Comparison of ENCODE assay signal across 8 mouse cellular contexts in the genomic region with DNA sequence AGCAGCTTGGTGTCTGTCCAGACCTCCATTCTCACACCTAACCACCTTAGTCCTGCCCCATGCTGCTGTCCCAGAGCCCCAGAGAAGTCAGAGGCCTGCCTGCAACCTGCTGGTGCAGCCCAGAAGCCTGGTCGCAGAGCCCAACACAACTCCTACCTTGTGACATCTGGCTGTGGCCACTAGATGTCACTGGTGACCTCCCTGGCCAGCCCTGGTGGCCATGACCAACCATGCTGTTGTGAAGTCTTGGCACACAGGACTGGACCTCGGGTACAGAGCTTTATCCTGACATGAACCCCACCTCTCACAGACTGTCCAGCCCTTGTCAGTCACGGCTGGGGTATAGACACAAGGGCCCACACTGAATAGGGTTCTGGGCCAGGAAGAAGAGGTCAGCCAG. TPM values are rescaled to one million over a fixed set of nuclear protein-coding genes. Genes with fewer than 3 reads are reported as not detected.
DNase-seq lines count a peak whose midpoint lies in the region; ATAC-seq and TF ChIP-seq lines count a peak whose summit lies in the region.

No protein-coding gene starts in this region.

- no peak overlapping the region for H3K4me3 ChIP-seq in forebrain, embryonic 10.5 days
- H3K4me3 ChIP-seq in heart, embryonic 14.5 days (ENCODE audit: control insufficient read depth in 1 of 2, insufficient read depth in 1 of 2, low read depth in 1 of 2, low read length in 2 of 2), result no peak overlapping the region
- no peak overlapping the region for H3K4me3 ChIP-seq in kidney, postnatal 0 days (replicated peaks; ENCODE audit: low read depth, low read length)
- H3K4me3 ChIP-seq in liver, embryonic 13.5 days (replicated peaks), result no peak overlapping the region
- H3K4me3 ChIP-seq in neural tube, embryonic 12.5 days, result no peak overlapping the region

- peak; percentile 89 for TF ChIP-seq CTCF in kidney, postnatal 0 days (IDR thresholded peaks at IDR 0.05; ENCODE audit: low read depth)

- H3K27me3 ChIP-seq in forebrain, embryonic 10.5 days (ENCODE audit: poor library complexity, severe bottlenecking), result peaks cover 16% of the 10 kb centered on the region; the same call in 1 of the 2 replicates
- H3K27me3 ChIP-seq in heart, embryonic 14.5 days (ENCODE audit: control insufficient read depth, insufficient read depth, low read length), result no peaks in the 10 kb centered on the region; the same call in 1 of the 2 replicates
- H3K27me3 ChIP-seq in kidney, postnatal 0 days (ENCODE audit: insufficient read depth, low read length), result peaks cover 6% of the 10 kb centered on the region; the same call in 1 of the 2 replicates
- no peaks in the 10 kb centered on the region for H3K27me3 ChIP-seq in liver, embryonic 13.5 days
- H3K27me3 ChIP-seq in neural tube, embryonic 12.5 days (replicated peaks), result 0 out of 2 replicates have a peak, but pooled peaks cover 2% of the 10 kb centered on the region

- H3K27ac ChIP-seq in forebrain, embryonic 10.5 days, result no peak overlapping the region
- no peak overlapping the region for H3K27ac ChIP-seq in heart, embryonic 14.5 days (replicated peaks in 1 of 2; ENCODE audit: control insufficient read depth in 1 of 2, insufficient read depth in 1 of 2, low read depth in 2 of 2, low read length in 2 of 2)
- no peak overlapping the region for H3K27ac ChIP-seq in kidney, postnatal 0 days
- H3K27ac ChIP-seq in liver, embryonic 13.5 days, result no peak overlapping the region
- no peak overlapping the region for H3K27ac ChIP-seq in neural tube, embryonic 12.5 days

- H3K4me2 ChIP-seq in heart, embryonic 14.5 days (ENCODE audit: low read length), result no peak overlapping the region
- H3K4me2 ChIP-seq in kidney, postnatal 0 days (ENCODE audit: low read length), result no peak overlapping the region
- H3K4me2 ChIP-seq in liver, embryonic 13.5 days, result no peak overlapping the region
- no peak overlapping the region for H3K4me2 ChIP-seq in neural tube, embryonic 12.5 days (replicated peaks)

- H3K9ac ChIP-seq in heart, embryonic 14.5 days (ENCODE audit: low read length), result no peak overlapping the region
- H3K9ac ChIP-seq in kidney, postnatal 0 days (ENCODE audit: low read depth, low read length), result no peak overlapping the region
- H3K9ac ChIP-seq in liver, embryonic 13.5 days, result no peak overlapping the region
- H3K9ac ChIP-seq in neural tube, embryonic 12.5 days, result no peak overlapping the region

- H3K4me1 ChIP-seq in forebrain, embryonic 10.5 days, result peaks cover 28% of the 10 kb centered on the region
- H3K4me1 ChIP-seq in heart, embryonic 14.5 days (ENCODE audit: control insufficient read depth in 2 of 2, insufficient read depth in 2 of 2, low read length in 2 of 2), result peaks cover 28 to 30% of the 10 kb centered on the region in 2 experiments
- H3K4me1 ChIP-seq in kidney, postnatal 0 days (replicated peaks; ENCODE audit: insufficient read depth, low read length), result no peaks in the 10 kb centered on the region
- H3K4me1 ChIP-seq in liver, embryonic 13.5 days (replicated peaks), result no peaks in the 10 kb centered on the region
- H3K4me1 ChIP-seq in neural tube, embryonic 12.5 days, result peaks cover 12% of the 10 kb centered on the region

- no peaks in the 10 kb centered on the region for H3K36me3 ChIP-seq in forebrain, embryonic 10.5 days (replicated peaks)
- no peaks in the 10 kb centered on the region for H3K36me3 ChIP-seq in heart, embryonic 14.5 days (ENCODE audit: control insufficient read depth, insufficient read depth, low read length)
- H3K36me3 ChIP-seq in kidney, postnatal 0 days (ENCODE audit: insufficient read depth, low read length), result no peaks in the 10 kb centered on the region
- no peaks in the 10 kb centered on the region for H3K36me3 ChIP-seq in liver, embryonic 13.5 days
- H3K36me3 ChIP-seq in neural tube, embryonic 12.5 days, result no peaks in the 10 kb centered on the region

- no peaks in the 10 kb centered on the region for H3K9me3 ChIP-seq in forebrain, embryonic 10.5 days
- H3K9me3 ChIP-seq in heart, embryonic 14.5 days (ENCODE audit: control insufficient read depth, low read length), result no peaks in the 10 kb centered on the region
- H3K9me3 ChIP-seq in kidney, postnatal 0 days (replicated peaks; ENCODE audit: low read length), result no peaks in the 10 kb centered on the region
- no peaks in the 10 kb centered on the region for H3K9me3 ChIP-seq in liver, embryonic 13.5 days (replicated peaks)
- H3K9me3 ChIP-seq in neural tube, embryonic 12.5 days, result no peaks in the 10 kb centered on the region

- 17% methylated on average over 3 of the region's 3 CpGs for WGBS in forebrain, embryonic 10.5 days
- WGBS in heart, embryonic 14.5 days, result 6% methylated on average over 3 of the region's 3 CpGs
- 8% methylated on average over 3 of the region's 3 CpGs for WGBS in kidney, postnatal 0 days
- 16% methylated on average over 3 of the region's 3 CpGs for WGBS in liver, embryonic 13.5 days (ENCODE audit: insufficient replicate concordance)
- WGBS in neural tube, embryonic 12.5 days, result 12% methylated on average over 3 of the region's 3 CpGs

- peak; percentile 17 for DNase-seq in ES-CJ7 (ENCODE audit: low read depth, low spot score)
- DNase-seq in c-Kit-positive CD71-negative TER-119-negative erythroid progenitor cells, embryonic 14.5 days (ENCODE audit: low read depth), result peak; percentile 38
- peak; percentile 60 for DNase-seq in forebrain, embryonic 10.5 days (ENCODE audit: extremely low spot score, low spot score)
- DNase-seq in kidney, postnatal 0 days (ENCODE audit: low spot score), result peak; percentile 78
- peak; percentile 23 for DNase-seq in liver, embryonic 13.5 days
- peak; percentile 56 for DNase-seq in thymus, postnatal 4 days

- peak; percentile 65 for ATAC-seq in heart, embryonic 14.5 days (ENCODE audit: insufficient number of reproducible peaks, insufficient read depth, low FRiP score, low read depth)
- peak; percentile 81 for ATAC-seq in kidney, postnatal 0 days (replicated peaks; ENCODE audit: low FRiP score, low read depth)
- ATAC-seq in liver, embryonic 13.5 days (ENCODE audit: low read depth), result no peak
- ATAC-seq in neural tube, embryonic 12.5 days (ENCODE audit: low FRiP score, low read depth), result peak; percentile 75

RNA-seq across cellular contexts. Expression of a gene that starts 4.3 kb away (rescaled TPM):
- 0.46 and 0.54 TPM in 2 replicates for polyA plus RNA-seq in forebrain, embryonic 10.5 days (2016; fragmentation: Nextera tagmentation; extraction: Ambion mirVana)
- not detected in 2 replicates for polyA plus RNA-seq in heart, embryonic 14.5 days (2014; fragmentation: Nextera tagmentation; extraction: Ambion mirVana)
- polyA plus RNA-seq in kidney, postnatal 0 days (2015; fragmentation: Nextera tagmentation; extraction: Ambion mirVana), result not detected in 2 replicates
- not detected in 2 replicates for polyA plus RNA-seq in liver, embryonic 13.5 days (2015; fragmentation: Nextera tagmentation; extraction: Ambion mirVana)
- polyA plus RNA-seq in neural tube, embryonic 12.5 days (2016; fragmentation: Nextera tagmentation; extraction: Ambion mirVana), result not detected in 2 replicates

RNA-seq across cellular contexts. Expression of a gene that starts 35.6 kb away (rescaled TPM):
- polyA plus RNA-seq in forebrain, embryonic 10.5 days (2016; fragmentation: Nextera tagmentation; extraction: Ambion mirVana), result 41.0 and 41.6 TPM in 2 replicates
- 0.11 TPM in 1 of 2 replicates, not detected in the other for polyA plus RNA-seq in heart, embryonic 14.5 days (2014; fragmentation: Nextera tagmentation; extraction: Ambion mirVana)
- 0.09 TPM in 2 replicates for polyA plus RNA-seq in kidney, postnatal 0 days (2015; fragmentation: Nextera tagmentation; extraction: Ambion mirVana)
- polyA plus RNA-seq in liver, embryonic 13.5 days (2015; fragmentation: Nextera tagmentation; extraction: Ambion mirVana), result 0.25 and 0.45 TPM in 2 replicates
- polyA plus RNA-seq in neural tube, embryonic 12.5 days (2016; fragmentation: Nextera tagmentation; extraction: Ambion mirVana), result 0.33 and 0.65 TPM in 2 replicates

RNA-seq across cellular contexts. Expression of a gene that starts 41.4 kb away (rescaled TPM):
- 2.4 and 3.7 TPM in 2 replicates for polyA plus RNA-seq in forebrain, embryonic 10.5 days (2016; fragmentation: Nextera tagmentation; extraction: Ambion mirVana)
- 4.5 and 5.2 TPM in 2 replicates for polyA plus RNA-seq in heart, embryonic 14.5 days (2014; fragmentation: Nextera tagmentation; extraction: Ambion mirVana)
- polyA plus RNA-seq in kidney, postnatal 0 days (2015; fragmentation: Nextera tagmentation; extraction: Ambion mirVana), result 4.2 and 4.9 TPM in 2 replicates
- 0.27 and 0.37 TPM in 2 replicates for polyA plus RNA-seq in liver, embryonic 13.5 days (2015; fragmentation: Nextera tagmentation; extraction: Ambion mirVana)
- 3.3 and 5.2 TPM in 2 replicates for polyA plus RNA-seq in neural tube, embryonic 12.5 days (2016; fragmentation: Nextera tagmentation; extraction: Ambion mirVana)

Comparison
In these comparisons a context has a peak if more than half of its experiments do, and no peak if none do; other contexts are left out.
1. DNase-seq: peak in every context shown above with its lines; median percentile 78 in kidney, postnatal 0 days; 60 in forebrain, embryonic 10.5 days; 56 in thymus, postnatal 4 days; 38 in c-Kit-positive CD71-negative TER-119-negative erythroid progenitor cells, embryonic 14.5 days; 23 in liver, embryonic 13.5 days; 17 in ES-CJ7.
2. RNA of a gene that starts 35.6 kb away (polyA plus RNA-seq): 41.0 to 41.6 TPM in forebrain, embryonic 10.5 days; 0.25 to 0.45 TPM in liver, embryonic 13.5 days, 0.33 to 0.65 TPM in neural tube, embryonic 12.5 days, 0.09 TPM in kidney, postnatal 0 days and 0.11 TPM in heart, embryonic 14.5 days; every median in the first group is over 10 times any median in the second.